Mouse (Mus musculus) liver, embryonic 16.5 days (tissue): ENCODE data around the gene Cap1. TPM values are rescaled to one million over a fixed set of nuclear protein-coding genes. Genes with fewer than 3 reads are reported as not detected.
"Not testable (repeated sequence)": the region's sequence is repeated elsewhere in the genome, so short reads cannot be mapped to it uniquely, and the experiment has no call there.

Experiments used
- ATAC-seq: fragments of 200-750 bp; cut with Nextera tagmentation; 2 replicates; pipeline ENCODE4 v1.8.0; 2017; ENCODE audit warnings: low read depth, mild to moderate bottlenecking, moderate number of reproducible peaks, moderate library complexity
- H3K27ac ChIP-seq: fragments of 300-500 bp; sonication (generic); 2 replicates; pipeline ENCODE4 v1.5.1; 2014; ENCODE audit warnings: mild to moderate bottlenecking, low read length
- H3K27me3 ChIP-seq: fragments of 300-500 bp; sonication (generic); 2 replicates; pipeline ENCODE4 v1.6.1; 2014; ENCODE audit warnings: low read depth, low read length, mixed read lengths; ENCODE audit not compliant: control insufficient read depth, insufficient read depth
- H3K36me3 ChIP-seq: fragments of 300-500 bp; sonication (generic); 2 replicates; pipeline ENCODE4 v1.6.1; 2014; ENCODE audit warnings: mild to moderate bottlenecking; ENCODE audit not compliant: control insufficient read depth, insufficient read depth
- H3K4me1 ChIP-seq: fragments of 300-500 bp; sonication (generic); 2 replicates; pipeline ENCODE4 v1.6.1; 2014; ENCODE audit warnings: low read depth, low read length, mixed read lengths; ENCODE audit not compliant: control insufficient read depth
- H3K4me2 ChIP-seq: fragments of 300-500 bp; sonication (generic); 2 replicates; pipeline ENCODE4 v1.6.1; 2014; ENCODE audit warnings: low read depth, low read length, mixed read lengths
- H3K4me3 ChIP-seq: fragments of 300-500 bp; sonication (generic); 2 replicates; pipeline ENCODE4 v1.5.1; 2014; ENCODE audit warnings: low read depth, mild to moderate bottlenecking, low read length
- H3K9ac ChIP-seq: fragments of 300-500 bp; sonication (generic); 2 replicates; pipeline ENCODE4 v1.6.1; 2014; ENCODE audit warnings: low read depth, low read length
- H3K9me3 ChIP-seq: fragments of 300-500 bp; sonication (generic); replicated peaks from 2 replicates; pipeline ENCODE4 v1.6.1; 2016; ENCODE audit warnings: low read length; ENCODE audit not compliant: control insufficient read depth
- WGBS: fragments of 180-500 bp; shearing (Covaris S2); extraction: QIAGEN DNeasy Blood & Tissue Kit; methylation state at CpG from one replicate; pipeline ENCODE4 v1.1.7; 2014; ENCODE audit not compliant: insufficient replicate concordance; 5-methylcytosine and 5-hydroxymethylcytosine counted together
- polyA plus RNA-seq: library from polyadenylated mRNA; unstranded; fragments of >200 nt; fragmentation: Nextera tagmentation; extraction: Ambion mirVana; gene quantifications from 2 replicates; pipeline ENCODE4 v1.2.1, GENCODE M21; 2015

Gene Cap1
- polyA plus RNA-seq, 1 experiment from 2014 or later = 33.7 TPM

- Histone ChIP-seq H3K9ac (no peak overlapping the region), H3K9me3 (no peaks in the 10 kb centered on the region), H3K27ac (no peak overlapping the region), H3K4me2 (no peak overlapping the region; the same call in 1 of the 2 replicates), H3K4me1 (peaks cover 12% of the 10 kb centered on the region), H3K27me3 (no peaks in the 10 kb centered on the region), H3K36me3 (peaks cover 3% of the 10 kb centered on the region; the same call in 1 of the 2 replicates), H3K4me3 (no peak overlapping the region)
- 53% methylated on average over 6 of the region's 6 CpGs for WGBS
- ATAC-seq = no peak
Measured at GRCm38 (mm10) chr4:122837180-122837730, 48.6 kb downstream of the Cap1 start.

- Histone ChIP-seq H3K4me2 (peak overlapping the region; percentile 76), H3K27me3 (no peaks in the 10 kb centered on the region), H3K4me1 (peaks cover 12% of the 10 kb centered on the region), H3K4me3 (peak overlapping the region; percentile 76), H3K36me3 (no peaks in the 10 kb centered on the region), H3K27ac (no peak overlapping the region), H3K9me3 (no peaks in the 10 kb centered on the region), H3K9ac (peak overlapping the region; percentile 71)
- under 1% methylated on average over 7 of the region's 7 CpGs for WGBS
- peak; percentile 35 for ATAC-seq
Measured at GRCm38 (mm10) chr4:122836403-122836775, 49.5 kb downstream of the Cap1 start.

- H3K27me3 ChIP-seq = no peaks in the 10 kb centered on the region
- ATAC-seq = peak; percentile 89
- WGBS = 6% methylated on average over 31 of the region's 31 CpGs
- H3K4me2 ChIP-seq = peak within 1 kb of the TSS; percentile 76
- peak within 1 kb of the TSS; percentile 71 for H3K9ac ChIP-seq
- no peak within 1 kb of the TSS for H3K27ac ChIP-seq
- H3K4me1 ChIP-seq = peaks cover 12% of the 10 kb centered on the region
- peak within 1 kb of the TSS; percentile 76 for H3K4me3 ChIP-seq
- H3K36me3 ChIP-seq = no peaks in the 10 kb centered on the region
- H3K9me3 ChIP-seq = no peaks in the 10 kb centered on the region
Measured at GRCm38 (mm10) chr4:122835530-122836402, 50.1 kb downstream of the Cap1 start, which contains the start of gene Ppt1. Ppt1 (plus strand) TSS chr4:122836242.

GRCm38 (mm10) chr4:122831888-122832287 is 54.0 kb downstream of the Cap1 start:
- ATAC-seq = no peak
- Histone ChIP-seq H3K9me3 (no peaks in the 10 kb centered on the region), H3K36me3 (no peaks in the 10 kb centered on the region), H3K27me3 (no peaks in the 10 kb centered on the region), H3K4me1 (peaks cover 12% of the 10 kb centered on the region), H3K9ac (no peak overlapping the region), H3K4me3 (no peak overlapping the region), H3K27ac (no peak overlapping the region), H3K4me2 (no peak overlapping the region)
- 50% methylated on average over 1 of the region's 1 CpGs for WGBS

GRCm38 (mm10) chr4:122829339-122829738 is 56.5 kb downstream of the Cap1 start:
- Histone ChIP-seq H3K4me2 (no peak overlapping the region), H3K27me3 (no peaks in the 10 kb centered on the region), H3K9me3 (no peaks in the 10 kb centered on the region), H3K9ac (no peak overlapping the region), H3K36me3 (no peaks in the 10 kb centered on the region), H3K4me1 (no peaks in the 10 kb centered on the region), H3K4me3 (no peak overlapping the region), H3K27ac (no peak overlapping the region)
- 39% methylated on average over 6 of the region's 6 CpGs for WGBS
- ATAC-seq = no peak

GRCm38 (mm10) chr4:122827651-122828050 is 58.2 kb downstream of the Cap1 start:
- H3K27ac ChIP-seq = no peak overlapping the region
- no peaks in the 10 kb centered on the region for H3K9me3 ChIP-seq
- H3K4me1 ChIP-seq = no peaks in the 10 kb centered on the region
- H3K27me3 ChIP-seq = no peaks in the 10 kb centered on the region
- H3K4me2 ChIP-seq = no peak overlapping the region
- H3K9ac ChIP-seq = no peak overlapping the region
- no peaks in the 10 kb centered on the region for H3K36me3 ChIP-seq
- no peak overlapping the region for H3K4me3 ChIP-seq
- peak; percentile 43; the same call in 1 of the 2 replicates for ATAC-seq

GRCm38 (mm10) chr4:122820941-122821340 is 64.9 kb downstream of the Cap1 start:
- WGBS = 41% methylated on average over 10 of the region's 10 CpGs
- not testable (repeated sequence) for H3K27me3 ChIP-seq, H3K9ac ChIP-seq, ATAC-seq, H3K4me2 ChIP-seq, H3K36me3 ChIP-seq, H3K4me1 ChIP-seq, H3K9me3 ChIP-seq, H3K27ac ChIP-seq, H3K4me3 ChIP-seq

- no peaks in the 10 kb centered on the region for H3K27me3 ChIP-seq
- no peak overlapping the region for H3K27ac ChIP-seq
- no peaks in the 10 kb centered on the region for H3K4me1 ChIP-seq
- no peak for ATAC-seq
- H3K36me3 ChIP-seq = no peaks in the 10 kb centered on the region
- WGBS = 48% methylated on average over 1 of the region's 1 CpGs
- no peak overlapping the region for H3K4me2 ChIP-seq
- no peak overlapping the region for H3K4me3 ChIP-seq
- H3K9ac ChIP-seq = no peak overlapping the region
- H3K9me3 ChIP-seq = no peaks in the 10 kb centered on the region
Measured at GRCm38 (mm10) chr4:122816202-122816601, 69.7 kb downstream of the Cap1 start.

GRCm38 (mm10) chr4:122811824-122812223 is 74.0 kb downstream of the Cap1 start:
- no peak overlapping the region for H3K4me3 ChIP-seq
- H3K4me2 ChIP-seq = no peak overlapping the region
- H3K27ac ChIP-seq = no peak overlapping the region
- H3K36me3 ChIP-seq = no peaks in the 10 kb centered on the region
- ATAC-seq = no peak
- no peaks in the 10 kb centered on the region for H3K27me3 ChIP-seq
- H3K9me3 ChIP-seq = no peaks in the 10 kb centered on the region
- H3K4me1 ChIP-seq = no peaks in the 10 kb centered on the region
- H3K9ac ChIP-seq = no peak overlapping the region
- 12% methylated on average over 2 of the region's 2 CpGs for WGBS
